Mouse (Mus musculus) urinary bladder, postnatal 25 days (tissue): Measurements from ENCODE around the gene Zfp143.

Source experiments
- DNase-seq: peaks from one replicate; pipeline ENCODE4 v3.0.0; 2022; ENCODE audit warnings: low spot score

Gene Zfp143

GRCm38 (mm10) chr7:110138538-110138937, 77.5 kb downstream of the Zfp143 start:
- DNase-seq: no peak

- no peak for DNase-seq
Observed at GRCm38 (mm10) chr7:110143863-110144262, 82.8 kb downstream of the Zfp143 start.
